Comparison of ENCODE assay signal across 9 mouse cellular contexts in genomic region chr11:27753212-27753912, GRCm38 (mm10).
DNase-seq lines count a peak whose midpoint lies in the region; ATAC-seq and TF ChIP-seq lines count a peak whose summit lies in the region.
"Had no signal": no experiment of that assay in that cellular context is flagged by ENCODE, and none has a peak within 500 bp of the region (broad histone marks: within the 10 kb centered on the region; RNA-seq: fewer than 3 reads in every experiment).

No protein-coding gene starts in this region.

- H3K4me3 ChIP-seq in heart, adult 2 months, result no peak overlapping the region
- no peak overlapping the region for H3K4me3 ChIP-seq in hindbrain, postnatal 0 days (ENCODE audit: low read length)
- H3K4me3 ChIP-seq: lung, embryonic 15.5 days had no signal

- no peak overlapping the region for H3K9ac ChIP-seq in heart, adult 2 months (ENCODE audit: low read depth, low read length)
- H3K9ac ChIP-seq in hindbrain, postnatal 0 days (replicated peaks; ENCODE audit: low read length), result no peak overlapping the region
- H3K9ac ChIP-seq: lung, embryonic 15.5 days had no signal

- H3K4me1 ChIP-seq in heart, adult 2 months (ENCODE audit: control insufficient read depth, insufficient read depth, low read length), result no peaks in the 10 kb centered on the region
- no peaks in the 10 kb centered on the region for H3K4me1 ChIP-seq in hindbrain, postnatal 0 days (ENCODE audit: insufficient read depth, low read length)
- H3K4me1 ChIP-seq: lung, embryonic 15.5 days had no signal

- TF ChIP-seq EP300 in heart, adult 2 months (IDR thresholded peaks at IDR 0.05; ENCODE audit: insufficient read depth, low read depth, low read length), result no peak

- no peak overlapping the region for H3K27ac ChIP-seq in heart, adult 2 months
- H3K27ac ChIP-seq in hindbrain, postnatal 0 days, result no peak overlapping the region
- H3K27ac ChIP-seq: lung, embryonic 15.5 days had no signal

- no peak for TF ChIP-seq POLR2A in heart, adult 2 months (IDR thresholded peaks at IDR 0.05; ENCODE audit: insufficient read depth, low read depth, low read length)

- 34% methylated on average over 11 of the region's 11 CpGs for WGBS in heart, adult 2 months
- 43% methylated on average over 11 of the region's 11 CpGs for WGBS in hindbrain, postnatal 0 days

- intact Hi-C loops in heart, adult 2 months (cut with DNase I), result no loop called here

- peak; percentile 50 for TF ChIP-seq CTCF in heart, adult 2 months (IDR thresholded peaks at IDR 0.05)
- peak; percentile 69 for TF ChIP-seq CTCF in hindbrain, postnatal 0 days (IDR thresholded peaks at IDR 0.05; ENCODE audit: low read depth)

- H3K36me3 ChIP-seq in heart, adult 2 months (ENCODE audit: control insufficient read depth, insufficient read depth, low read length), result no peaks in the 10 kb centered on the region
- H3K36me3 ChIP-seq in hindbrain, postnatal 0 days (ENCODE audit: insufficient read depth, low read length), result no peaks in the 10 kb centered on the region
- H3K36me3 ChIP-seq: lung, embryonic 15.5 days had no signal

- H3K27me3 ChIP-seq in heart, adult 2 months (ENCODE audit: control insufficient read depth, insufficient read depth, low read length), result no peaks in the 10 kb centered on the region
- H3K27me3 ChIP-seq in hindbrain, postnatal 0 days (ENCODE audit: insufficient read depth, low read length), result no peaks in the 10 kb centered on the region
- H3K27me3 ChIP-seq: lung, embryonic 15.5 days had no signal

- H3K9me3 ChIP-seq in hindbrain, postnatal 0 days (ENCODE audit: low read length), result no peaks in the 10 kb centered on the region
- H3K9me3 ChIP-seq: lung, embryonic 15.5 days had no signal

- no peak overlapping the region for H3K4me2 ChIP-seq in hindbrain, postnatal 0 days (ENCODE audit: low read depth, low read length)
- H3K4me2 ChIP-seq: lung, embryonic 15.5 days had no signal

- ATAC-seq in erythroid progenitor cell, adult 5-6 weeks (replicated peaks; ENCODE audit: low FRiP score, poor library complexity, severe bottlenecking), result peak; percentile 30; the same call in 1 of the 2 replicates
- ATAC-seq in hindbrain, postnatal 0 days, result peak; percentile 35; the same call in 1 of the 2 replicates
- peak; percentile 52; the same call in 1 of the 2 replicates for ATAC-seq in megakaryocyte, adult 5-6 weeks (ENCODE audit: poor library complexity, severe bottlenecking)

- DNase-seq in heart, adult 2 months, result no peak
- DNase-seq in heart, adult 8-10 months (ENCODE audit: low spot score), result no peak
- DNase-seq in adrenal gland, postnatal 36 days, result peak; percentile 27 to 45
- DNase-seq in hindbrain, postnatal 0 days (ENCODE audit: low spot score), result peak; percentile 63
- DNase-seq in layer of hippocampus, postnatal 25 days (ENCODE audit: extremely low spot score in 1 of 2, low spot score in 1 of 2), result peak; percentile 11 to 51
- DNase-seq in testis, postnatal 10 days (ENCODE audit: low spot score), result peak; percentile 68

- H3K79me2 ChIP-seq in heart, adult 2 months (replicated peaks; ENCODE audit: control insufficient read depth, insufficient read depth, low read length), result no peaks in the 10 kb centered on the region

Comparison
In these comparisons a context has a peak if more than half of its experiments do, and no peak if none do; other contexts are left out.
1. DNase-seq: peak in adrenal gland, postnatal 36 days (2 of 2), hindbrain, postnatal 0 days (single experiment), layer of hippocampus, postnatal 25 days (2 of 2) and testis, postnatal 10 days (single experiment); none in heart, adult 2 months (0 of 2) and heart, adult 8-10 months (single experiment).
2. Peak in every context shown above with its lines, with median percentiles within 50 percentile points of each other: ATAC-seq.